Comparison of ENCODE assay signal across 30 mouse cellular contexts in the genomic region with DNA sequence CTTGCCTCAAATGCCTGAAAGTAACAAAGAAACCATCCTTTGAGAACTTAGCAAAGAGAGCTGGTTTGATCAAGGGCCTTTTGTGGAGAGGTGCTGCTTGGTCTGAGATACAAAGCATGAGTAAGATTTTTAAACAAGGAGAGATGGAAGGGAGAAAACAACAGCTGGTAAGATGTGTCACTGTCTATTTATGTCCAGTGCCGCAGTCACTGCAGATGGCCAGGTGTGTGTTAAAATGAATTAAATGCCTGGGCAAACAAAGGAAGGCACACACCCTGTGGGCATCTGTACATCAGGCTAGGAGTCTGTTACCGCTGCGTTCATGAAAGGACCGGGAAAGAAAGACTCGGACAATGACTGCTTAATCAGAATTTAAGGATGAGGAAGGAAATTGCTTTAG.
DNase-seq lines count a peak whose midpoint lies in the region; ATAC-seq and TF ChIP-seq lines count a peak whose summit lies in the region.
"Had no signal": no experiment of that assay in that cellular context is flagged by ENCODE, and none has a peak within 500 bp of the region (broad histone marks: within the 10 kb centered on the region; RNA-seq: fewer than 3 reads in every experiment).

No protein-coding gene starts in this region.

- no peaks in the 10 kb centered on the region for H3K36me3 ChIP-seq in forebrain, embryonic 16.5 days (ENCODE audit: control insufficient read depth, insufficient read depth)
- H3K36me3 ChIP-seq in forebrain, embryonic 12.5 days (replicated peaks): no peaks in the 10 kb centered on the region
- H3K36me3 ChIP-seq: embryonic facial prominence, embryonic 12.5 days; embryonic facial prominence, embryonic 15.5 days; forebrain, embryonic 15.5 days; G1E; heart, embryonic 10.5 days; heart, embryonic 13.5 days had no signal

- no peaks in the 10 kb centered on the region for H3K27me3 ChIP-seq in forebrain, embryonic 16.5 days (replicated peaks; ENCODE audit: control insufficient read depth, insufficient read depth, low read length)
- H3K27me3 ChIP-seq in forebrain, embryonic 12.5 days: no peaks in the 10 kb centered on the region
- H3K27me3 ChIP-seq: CH12.LX; embryonic facial prominence, embryonic 12.5 days; embryonic facial prominence, embryonic 15.5 days; forebrain, embryonic 15.5 days; heart, embryonic 13.5 days had no signal

- TF ChIP-seq POLR2A in brain, embryonic 14.5 days (IDR thresholded peaks at IDR 0.05; ENCODE audit: borderline replicate concordance, extremely low read depth, insufficient read depth, insufficient read length, poor library complexity, severe bottlenecking): no peak

- H3K4me2 ChIP-seq in forebrain, embryonic 16.5 days (ENCODE audit: low read length): no peak overlapping the region
- no peak overlapping the region for H3K4me2 ChIP-seq in forebrain, embryonic 12.5 days
- H3K4me2 ChIP-seq: embryonic facial prominence, embryonic 12.5 days; embryonic facial prominence, embryonic 15.5 days; forebrain, embryonic 15.5 days; heart, embryonic 13.5 days; hindbrain, embryonic 14.5 days had no signal

- DNase-seq in retina, postnatal 1 day: peak; percentile 11
- DNase-seq in retina, embryonic 14.5 days (ENCODE audit: low spot score): no peak
- DNase-seq in brain, embryonic 14.5 days (ENCODE audit: low read depth): peak; percentile 40
- DNase-seq in embryo, embryonic 10.5 days (ENCODE audit: low spot score): no peak
- DNase-seq: adrenal gland, adult 2 months; adrenal gland, postnatal 14 days; B cell, adult 2 months; cerebellum, adult 18-20 months; cerebellum, adult 9-10 months; cerebellum, postnatal 14 days; gastrocnemius, postnatal 10 days; gastrocnemius, postnatal 36 days; heart, adult 2 months; heart, postnatal 14 days; heart, postnatal 4 days; kidney, adult 18-20 months had no signal

- H3K27ac ChIP-seq in forebrain, embryonic 16.5 days (ENCODE audit: low read length): 0 out of 2 replicates have a peak overlapping the region, but pooled peaks have one; percentile 1
- H3K27ac ChIP-seq in forebrain, embryonic 12.5 days: no peak overlapping the region
- H3K27ac ChIP-seq: embryonic facial prominence, embryonic 12.5 days; embryonic facial prominence, embryonic 15.5 days; forebrain, embryonic 15.5 days; heart, adult 2 months; heart, embryonic 10.5 days; heart, embryonic 13.5 days; hindbrain, embryonic 14.5 days; hindbrain, postnatal 0 days had no signal

- no peaks in the 10 kb centered on the region for H3K9me3 ChIP-seq in forebrain, embryonic 16.5 days (ENCODE audit: control insufficient read depth, low read length)
- no peaks in the 10 kb centered on the region for H3K9me3 ChIP-seq in forebrain, embryonic 12.5 days
- H3K9me3 ChIP-seq: embryonic facial prominence, embryonic 12.5 days; embryonic facial prominence, embryonic 15.5 days; forebrain, embryonic 15.5 days; heart, embryonic 10.5 days; heart, embryonic 13.5 days had no signal

- 0 out of 2 replicates have a peak, but pooled peaks have one; percentile 12 for ATAC-seq in forebrain, embryonic 16.5 days
- ATAC-seq in forebrain, embryonic 12.5 days (ENCODE audit: low FRiP score): no peak
- ATAC-seq: forebrain, embryonic 15.5 days; hindbrain, postnatal 0 days; inflammation-experienced regulatory T-cells, adult 6 months; intestine, embryonic 16.5 days; Patski had no signal

- TF ChIP-seq CTCF in brain, embryonic 14.5 days (IDR thresholded peaks at IDR 0.05; ENCODE audit: borderline replicate concordance, extremely low read depth, insufficient read depth, insufficient read length): no peak

- no peak overlapping the region for H3K4me3 ChIP-seq in forebrain, embryonic 16.5 days (replicated peaks; ENCODE audit: low read length)
- H3K4me3 ChIP-seq in forebrain, embryonic 12.5 days (replicated peaks): no peak overlapping the region
- H3K4me3 ChIP-seq: embryonic facial prominence, embryonic 12.5 days; embryonic facial prominence, embryonic 15.5 days; forebrain, embryonic 15.5 days; heart, adult 2 months; heart, embryonic 10.5 days; heart, embryonic 13.5 days had no signal

- H3K4me1 ChIP-seq in forebrain, embryonic 16.5 days (replicated peaks; ENCODE audit: control insufficient read depth, insufficient read depth, low read length): 0 out of 2 replicates have a peak, but pooled peaks cover 4% of the 10 kb centered on the region
- H3K4me1 ChIP-seq in forebrain, embryonic 12.5 days: no peaks in the 10 kb centered on the region
- H3K4me1 ChIP-seq: embryonic facial prominence, embryonic 12.5 days; embryonic facial prominence, embryonic 15.5 days; heart, embryonic 10.5 days; heart, embryonic 13.5 days had no signal

- WGBS in forebrain, embryonic 16.5 days: 22% methylated on average over 5 of the region's 5 CpGs
- WGBS in forebrain, embryonic 12.5 days: 42% methylated on average over 5 of the region's 5 CpGs

- H3K9ac ChIP-seq in forebrain, embryonic 16.5 days (replicated peaks; ENCODE audit: low read depth, low read length): no peak overlapping the region
- no peak overlapping the region for H3K9ac ChIP-seq in forebrain, embryonic 12.5 days
- H3K9ac ChIP-seq: embryonic facial prominence, embryonic 12.5 days; embryonic facial prominence, embryonic 15.5 days; forebrain, embryonic 15.5 days; heart, embryonic 13.5 days; hindbrain, embryonic 14.5 days had no signal

Comparison
In these comparisons a context has a peak if more than half of its experiments do, and no peak if none do; other contexts are left out.
1. DNase-seq: peak in retina, postnatal 1 day (single experiment) and brain, embryonic 14.5 days (single experiment); none in retina, embryonic 14.5 days (single experiment) and embryo, embryonic 10.5 days (single experiment).